Mouse (Mus musculus) midbrain, embryonic 12.5 days (tissue): ENCODE results near the gene Zfpm1. TPM values are rescaled to one million over a fixed set of nuclear protein-coding genes. Genes with fewer than 3 reads are reported as not detected.

Experiments used
- ATAC-seq: fragments of 200-750 bp; cut with Nextera tagmentation; 2 replicates; pipeline ENCODE4 v1.8.0; 2017; ENCODE audit warnings: low read depth, moderate TSS enrichment, moderate library complexity; ENCODE audit not compliant: low FRiP score
- H3K27ac ChIP-seq: fragments of 300-500 bp; sonication (generic); replicated peaks from 2 replicates; pipeline ENCODE4 v1.5.1; 2016; ENCODE audit warnings: mild to moderate bottlenecking
- H3K27me3 ChIP-seq: fragments of 300-500 bp; sonication (generic); 2 replicates; pipeline ENCODE4 v1.6.1; 2016; ENCODE audit warnings: mild to moderate bottlenecking
- H3K36me3 ChIP-seq: fragments of 300-500 bp; sonication (generic); 2 replicates; pipeline ENCODE4 v1.6.1; 2016
- H3K4me1 ChIP-seq: fragments of 300-500 bp; sonication (generic); 2 replicates; pipeline ENCODE4 v1.6.1; 2016
- H3K4me2 ChIP-seq: fragments of 300-500 bp; sonication (generic); replicated peaks from 2 replicates; pipeline ENCODE4 v1.6.1; 2016; ENCODE audit warnings: mild to moderate bottlenecking, moderate library complexity
- H3K4me3 ChIP-seq: fragments of 300-500 bp; sonication (generic); 2 replicates; pipeline ENCODE4 v1.5.1; 2016; ENCODE audit warnings: mild to moderate bottlenecking
- H3K9ac ChIP-seq: fragments of 300-500 bp; sonication (generic); replicated peaks from 2 replicates; pipeline ENCODE4 v1.6.1; 2016; ENCODE audit warnings: mild to moderate bottlenecking, moderate library complexity
- H3K9me3 ChIP-seq: fragments of 300-500 bp; sonication (generic); 2 replicates; pipeline ENCODE4 v1.6.1; 2016; ENCODE audit warnings: mild to moderate bottlenecking
- WGBS: fragments of 180-500 bp; shearing (Covaris S2); methylation state at CpG from one replicate; pipeline ENCODE4 v1.1.7; 2016; 5-methylcytosine and 5-hydroxymethylcytosine counted together
- polyA plus RNA-seq: library from polyadenylated mRNA; unstranded; fragments of >200 nt; fragmentation: Nextera tagmentation; extraction: Ambion mirVana; gene quantifications from 2 replicates; pipeline ENCODE4 v1.2.1, GENCODE M21; 2016

The Zfpm1 gene
- polyA plus RNA-seq, 1 experiment from 2014 or later = 3.0 TPM

GRCm38 (mm10) chr8:122343758-122344157, 61.8 kb downstream of the Zfpm1 start:
- H3K4me3 ChIP-seq = peak overlapping the region; percentile 25; the same call in 1 of the 2 replicates
- H3K9ac ChIP-seq = 0 out of 2 replicates have a peak overlapping the region, but pooled peaks have one; percentile 25
- no peak for ATAC-seq
- H3K36me3 ChIP-seq = no peaks in the 10 kb centered on the region
- H3K4me1 ChIP-seq = peaks cover 23% of the 10 kb centered on the region
- peaks cover 80% of the 10 kb centered on the region for H3K27me3 ChIP-seq
- 2% methylated on average over 14 of the region's 14 CpGs for WGBS
- H3K4me2 ChIP-seq = peak overlapping the region; percentile 52
- H3K9me3 ChIP-seq = no peaks in the 10 kb centered on the region
- H3K27ac ChIP-seq = no peak overlapping the region

DNA sequence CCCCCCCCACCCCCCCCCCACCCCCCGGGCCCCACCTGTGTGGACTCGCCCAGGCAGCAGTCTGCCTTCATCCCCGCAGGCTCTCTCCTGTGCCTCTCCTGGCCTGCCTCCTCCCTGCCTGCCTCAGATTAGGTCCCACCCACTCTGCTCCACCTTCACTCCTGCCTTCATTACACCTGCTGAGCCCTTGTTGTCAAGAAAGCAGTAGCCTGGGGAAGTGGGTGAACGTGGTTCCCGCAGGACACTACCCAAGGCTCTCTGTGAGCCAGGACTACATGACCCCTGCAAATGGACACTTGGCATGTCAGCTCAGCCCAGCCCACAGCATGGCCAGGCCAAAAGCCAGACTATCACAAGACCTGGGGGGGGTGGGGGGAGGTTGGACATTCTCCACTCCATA, 62.3 kb downstream of the Zfpm1 start:
- H3K36me3 ChIP-seq = no peaks in the 10 kb centered on the region
- no peak overlapping the region for H3K27ac ChIP-seq
- H3K4me1 ChIP-seq = peaks cover 23% of the 10 kb centered on the region
- H3K4me2 ChIP-seq = peak overlapping the region; percentile 52
- H3K9ac ChIP-seq = no peak overlapping the region
- ATAC-seq = no peak; the same call in 1 of the 2 replicates
- WGBS = 7% methylated on average over 2 of the region's 5 CpGs
- H3K4me3 ChIP-seq = peak overlapping the region; percentile 25; the same call in 1 of the 2 replicates
- peaks cover 78% of the 10 kb centered on the region for H3K27me3 ChIP-seq
- no peaks in the 10 kb centered on the region for H3K9me3 ChIP-seq

DNA sequence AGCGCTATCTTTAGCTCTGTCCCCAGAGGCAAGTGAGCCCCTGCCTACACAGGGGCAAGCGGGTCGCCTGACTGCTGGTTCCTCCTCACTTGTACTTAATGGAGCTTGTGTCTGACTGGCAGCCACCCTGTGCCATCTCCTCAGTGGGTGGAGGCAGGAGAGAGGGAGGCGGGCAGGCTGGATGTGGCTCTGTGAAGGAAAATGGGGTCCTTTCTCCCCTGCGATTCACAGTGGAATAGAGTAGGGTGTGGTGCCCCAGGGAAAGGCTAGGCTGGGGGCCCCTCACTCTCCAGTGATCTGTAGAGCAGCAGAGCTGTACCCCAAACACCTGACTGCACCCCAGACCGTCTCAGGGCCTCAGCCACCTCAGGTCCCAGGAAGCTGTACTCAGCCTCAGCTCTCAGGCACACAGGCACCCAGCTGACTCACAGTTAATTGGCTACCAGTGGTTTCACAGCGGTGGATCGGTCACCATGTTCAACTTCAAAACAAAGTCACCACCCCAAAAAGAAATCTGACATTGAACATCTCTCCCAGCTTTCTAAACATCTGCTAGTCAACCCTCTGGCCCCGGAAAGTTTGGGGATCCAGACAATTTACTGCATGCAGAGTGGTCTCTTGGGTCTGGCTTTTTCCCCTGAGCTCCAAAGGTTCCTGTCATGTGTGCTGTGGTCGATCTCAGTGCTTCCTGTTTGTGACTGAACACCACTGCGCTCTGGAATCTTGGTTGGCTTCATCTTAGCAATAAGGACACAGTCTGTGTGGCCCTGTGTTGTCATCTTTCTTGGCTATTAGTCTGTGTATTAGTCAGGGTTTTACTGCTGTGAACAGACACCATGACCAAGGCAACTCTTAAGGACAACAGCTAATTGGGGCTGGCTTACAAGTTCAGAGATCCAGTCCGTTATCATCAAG, 63.5 kb downstream of the Zfpm1 start:
- H3K36me3 ChIP-seq = no peaks in the 10 kb centered on the region
- H3K9me3 ChIP-seq = no peaks in the 10 kb centered on the region
- no peak overlapping the region for H3K27ac ChIP-seq
- H3K4me2 ChIP-seq = no peak overlapping the region
- H3K4me1 ChIP-seq = peaks cover 33% of the 10 kb centered on the region
- 52% methylated on average over 12 of the region's 12 CpGs for WGBS
- H3K27me3 ChIP-seq = peaks cover 75% of the 10 kb centered on the region
- H3K9ac ChIP-seq = no peak overlapping the region
- no peak overlapping the region for H3K4me3 ChIP-seq
- no peak for ATAC-seq

DNA sequence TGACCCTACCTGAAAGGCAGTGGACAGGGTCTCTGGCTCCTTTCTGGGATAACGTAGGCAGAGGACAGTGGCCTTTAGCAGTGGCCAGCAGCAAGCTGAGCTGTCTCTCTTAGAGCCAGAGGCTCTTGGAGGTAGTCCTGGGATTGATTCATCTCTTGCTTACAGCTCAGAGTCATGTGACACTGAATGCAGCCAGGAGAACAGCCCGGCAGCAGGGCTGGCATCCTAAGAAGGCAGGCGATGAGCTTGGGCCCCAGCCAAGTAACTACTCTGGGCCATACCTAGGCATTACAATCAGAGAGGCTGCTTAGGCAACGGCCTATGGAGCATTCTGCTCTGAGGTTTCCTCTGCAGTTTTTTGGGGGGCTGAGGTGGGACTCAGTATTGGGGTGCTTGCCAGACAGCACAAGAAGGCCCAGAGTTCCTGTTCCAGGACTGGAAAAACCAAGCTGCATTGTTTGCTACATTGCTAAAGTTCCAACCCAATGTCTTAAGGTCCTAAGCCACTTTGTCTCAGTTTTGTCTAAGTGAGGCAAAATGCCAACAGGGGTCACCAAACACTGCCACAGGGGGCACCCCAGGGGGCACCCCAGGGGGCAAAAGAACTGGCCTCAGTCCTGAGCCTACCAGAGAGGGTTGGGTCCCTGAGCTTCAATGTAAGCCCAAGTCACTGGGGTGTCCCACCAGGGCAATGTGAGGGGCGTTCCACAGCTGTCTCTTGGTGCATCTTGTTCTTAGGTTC, 66.0 kb downstream of the Zfpm1 start:
- no peak for ATAC-seq
- peaks cover 74% of the 10 kb centered on the region for H3K27me3 ChIP-seq
- no peak overlapping the region for H3K27ac ChIP-seq
- WGBS = 73% methylated on average over 5 of the region's 5 CpGs
- no peaks in the 10 kb centered on the region for H3K36me3 ChIP-seq
- H3K4me1 ChIP-seq = peaks cover 36% of the 10 kb centered on the region
- H3K9ac ChIP-seq = no peak overlapping the region
- no peak overlapping the region for H3K4me2 ChIP-seq
- no peaks in the 10 kb centered on the region for H3K9me3 ChIP-seq
- H3K4me3 ChIP-seq = no peak overlapping the region

DNA sequence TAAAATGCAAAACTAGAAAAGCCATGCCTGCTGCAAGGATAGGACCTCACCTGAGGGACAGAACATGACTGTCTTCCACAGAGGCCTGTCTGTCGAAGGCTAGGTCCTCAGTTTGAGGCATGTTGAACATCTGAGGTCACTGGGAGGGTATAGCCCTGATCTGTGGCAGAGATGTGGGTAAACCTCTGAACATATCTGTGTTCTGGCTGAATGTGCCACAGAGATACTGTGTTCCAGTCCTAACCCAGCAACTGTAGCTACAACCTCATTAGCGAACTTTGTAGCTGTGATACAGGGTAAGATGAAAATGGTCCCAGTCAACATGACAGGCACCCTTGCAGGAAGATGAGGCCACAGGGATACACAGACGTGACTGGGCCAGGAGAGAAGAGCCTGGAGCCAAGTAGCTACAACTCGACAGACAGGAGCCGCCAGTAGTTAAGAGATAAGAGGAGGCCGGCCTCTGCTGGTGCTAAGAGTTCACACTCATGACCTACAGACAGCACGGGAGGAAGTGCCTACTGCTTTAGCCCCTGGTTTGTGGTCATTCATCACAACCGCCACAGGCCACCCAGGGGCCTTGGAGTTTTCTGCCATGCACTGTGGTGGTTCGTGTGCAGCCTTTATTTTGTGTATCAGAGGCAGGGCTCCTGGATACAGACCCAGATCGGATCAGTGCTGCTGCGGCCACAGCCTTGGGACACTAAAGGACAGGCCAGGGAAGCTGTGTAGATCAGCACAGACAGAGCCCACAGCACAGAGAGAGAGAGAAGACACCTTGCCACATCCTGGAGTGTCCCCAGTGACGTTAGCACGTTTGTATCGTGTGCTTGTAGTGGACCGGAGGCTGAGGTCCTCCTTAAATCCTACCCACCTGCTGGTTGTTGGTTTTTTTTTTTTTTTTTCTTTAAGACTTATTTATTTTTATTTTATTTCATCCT, 67.7 kb downstream of the Zfpm1 start:
- no peak for ATAC-seq
- H3K4me2 ChIP-seq = peak overlapping the region; percentile 14; the same call in 1 of the 2 replicates
- no peak overlapping the region for H3K9ac ChIP-seq
- no peaks in the 10 kb centered on the region for H3K9me3 ChIP-seq
- peaks cover 21% of the 10 kb centered on the region for H3K4me1 ChIP-seq
- peaks cover 69% of the 10 kb centered on the region for H3K27me3 ChIP-seq
- no peaks in the 10 kb centered on the region for H3K36me3 ChIP-seq
- no peak overlapping the region for H3K4me3 ChIP-seq
- no peak overlapping the region; the same call in 1 of the 2 replicates for H3K27ac ChIP-seq
- WGBS = 43% methylated on average over 15 of the region's 15 CpGs

GRCm38 (mm10) chr8:122350309-122351089, 68.6 kb downstream of the Zfpm1 start:
- H3K27me3 ChIP-seq = peaks cover 62% of the 10 kb centered on the region
- 0 out of 2 replicates have a peak overlapping the region, but pooled peaks have one; percentile 6 for H3K9ac ChIP-seq
- peak overlapping the region; percentile 14 for H3K4me2 ChIP-seq
- H3K27ac ChIP-seq = no peak overlapping the region; the same call in 1 of the 2 replicates
- H3K9me3 ChIP-seq = no peaks in the 10 kb centered on the region
- no peaks in the 10 kb centered on the region for H3K36me3 ChIP-seq
- 25% methylated on average over 11 of the region's 11 CpGs for WGBS
- no peak overlapping the region for H3K4me3 ChIP-seq
- H3K4me1 ChIP-seq = peaks cover 17% of the 10 kb centered on the region
- ATAC-seq = peak; percentile 69

DNA sequence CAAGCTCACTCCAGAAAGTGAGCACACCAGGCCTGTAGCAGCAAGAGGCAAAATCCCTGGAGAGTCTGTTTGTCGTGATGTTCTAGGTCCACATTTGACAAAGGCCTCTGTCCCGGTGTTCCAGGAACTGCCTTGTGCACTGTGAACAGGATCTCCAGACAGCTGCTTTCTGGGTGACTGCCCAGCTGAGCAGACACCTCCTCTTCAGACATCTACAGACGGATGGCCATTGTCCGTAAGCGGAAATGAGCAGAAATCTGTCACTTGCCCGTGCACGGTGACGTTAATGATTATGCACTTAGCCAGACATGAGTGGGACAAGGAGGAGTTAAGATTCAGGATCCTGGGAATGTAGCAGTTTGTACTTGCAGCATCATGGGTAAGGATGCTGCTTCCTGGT, 72.2 kb downstream of the Zfpm1 start:
- Histone ChIP-seq H3K27ac (no peak overlapping the region), H3K36me3 (no peaks in the 10 kb centered on the region), H3K9me3 (no peaks in the 10 kb centered on the region), H3K4me1 (peaks cover 17% of the 10 kb centered on the region), H3K4me2 (no peak overlapping the region), H3K9ac (no peak overlapping the region), H3K4me3 (no peak overlapping the region), H3K27me3 (peaks cover 60% of the 10 kb centered on the region)
- WGBS = 88% methylated on average over 8 of the region's 8 CpGs
- no peak for ATAC-seq

DNA sequence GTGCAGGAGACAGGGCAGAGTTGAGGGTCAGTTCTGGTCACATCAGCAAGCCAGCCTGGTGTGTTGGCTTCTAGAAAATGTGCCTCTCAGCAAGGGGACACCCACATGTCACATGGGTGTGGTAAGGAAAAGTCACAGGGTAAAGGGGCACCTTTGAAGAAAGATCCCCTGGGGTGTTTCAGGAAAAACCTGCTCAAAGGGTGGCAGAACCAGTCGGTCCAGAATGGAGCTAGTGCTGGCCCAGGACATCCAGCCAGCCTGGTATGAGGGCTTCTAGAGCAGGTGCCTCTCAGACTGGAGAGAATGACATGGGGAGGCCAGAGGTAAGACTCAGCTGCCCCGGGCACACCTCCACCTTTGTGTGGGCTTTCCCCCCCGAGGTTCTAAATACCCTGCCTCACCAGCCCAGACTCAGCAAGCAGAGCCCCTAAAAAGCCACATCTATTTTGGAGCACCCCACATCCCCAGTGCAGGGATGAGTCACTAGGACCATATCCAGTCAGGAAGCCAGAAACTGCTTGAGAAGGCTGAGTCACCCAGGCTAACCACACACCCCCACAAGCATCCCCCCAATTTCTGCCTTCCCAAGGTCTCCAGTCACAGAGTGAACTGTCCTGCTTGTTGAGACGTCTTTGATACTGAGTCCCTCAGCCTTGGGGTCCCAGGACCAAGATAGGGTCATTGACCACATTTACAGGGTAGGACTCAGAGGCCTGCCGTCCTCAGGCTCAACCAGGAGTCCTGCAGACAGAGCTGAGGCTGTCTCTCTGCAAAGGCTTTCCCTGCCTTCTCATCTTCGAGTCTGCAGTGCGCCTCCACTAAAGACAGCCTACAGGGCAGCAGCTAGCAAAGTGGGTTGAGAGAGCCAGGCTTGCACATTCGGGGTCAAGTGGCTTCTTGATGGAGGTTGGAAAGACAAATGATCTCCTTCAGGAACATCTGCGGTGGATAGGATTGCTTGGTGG, 74.0 kb downstream of the Zfpm1 start:
- H3K27me3 ChIP-seq = peaks cover 52% of the 10 kb centered on the region
- no peak overlapping the region for H3K27ac ChIP-seq
- no peaks in the 10 kb centered on the region for H3K9me3 ChIP-seq
- no peak overlapping the region for H3K4me3 ChIP-seq
- peaks cover 2% of the 10 kb centered on the region; the same call in 1 of the 2 replicates for H3K4me1 ChIP-seq
- H3K4me2 ChIP-seq = no peak overlapping the region
- WGBS = 77% methylated on average over 9 of the region's 9 CpGs
- ATAC-seq = no peak
- H3K9ac ChIP-seq = no peak overlapping the region
- no peaks in the 10 kb centered on the region for H3K36me3 ChIP-seq

- H3K4me3 ChIP-seq = no peak overlapping the region
- H3K9ac ChIP-seq = no peak overlapping the region
- ATAC-seq = no peak
- H3K4me2 ChIP-seq = no peak overlapping the region
- no peaks in the 10 kb centered on the region for H3K9me3 ChIP-seq
- no peaks in the 10 kb centered on the region for H3K36me3 ChIP-seq
- H3K27ac ChIP-seq = no peak overlapping the region
- no peaks in the 10 kb centered on the region for H3K4me1 ChIP-seq
- WGBS = 58% methylated on average over 11 of the region's 11 CpGs
- H3K27me3 ChIP-seq = peaks cover 50% of the 10 kb centered on the region
Measured at GRCm38 (mm10) chr8:122357202-122357601, 75.3 kb downstream of the Zfpm1 start.

- no peak overlapping the region for H3K4me3 ChIP-seq
- no peak overlapping the region for H3K27ac ChIP-seq
- H3K27me3 ChIP-seq = peaks cover 51% of the 10 kb centered on the region
- no peak overlapping the region for H3K9ac ChIP-seq
- H3K36me3 ChIP-seq = no peaks in the 10 kb centered on the region
- WGBS = 85% methylated on average over 5 of the region's 5 CpGs
- no peaks in the 10 kb centered on the region for H3K4me1 ChIP-seq
- no peak overlapping the region for H3K4me2 ChIP-seq
- H3K9me3 ChIP-seq = no peaks in the 10 kb centered on the region
- no peak for ATAC-seq
Measured at GRCm38 (mm10) chr8:122357641-122358040, 75.7 kb downstream of the Zfpm1 start.
